Mouse (Mus musculus): ENCODE results near the gene Tiparp.
A peak's percentile ranks its signal among the peaks of the same experiment; 100 is the strongest.

Gene Tiparp

DNA sequence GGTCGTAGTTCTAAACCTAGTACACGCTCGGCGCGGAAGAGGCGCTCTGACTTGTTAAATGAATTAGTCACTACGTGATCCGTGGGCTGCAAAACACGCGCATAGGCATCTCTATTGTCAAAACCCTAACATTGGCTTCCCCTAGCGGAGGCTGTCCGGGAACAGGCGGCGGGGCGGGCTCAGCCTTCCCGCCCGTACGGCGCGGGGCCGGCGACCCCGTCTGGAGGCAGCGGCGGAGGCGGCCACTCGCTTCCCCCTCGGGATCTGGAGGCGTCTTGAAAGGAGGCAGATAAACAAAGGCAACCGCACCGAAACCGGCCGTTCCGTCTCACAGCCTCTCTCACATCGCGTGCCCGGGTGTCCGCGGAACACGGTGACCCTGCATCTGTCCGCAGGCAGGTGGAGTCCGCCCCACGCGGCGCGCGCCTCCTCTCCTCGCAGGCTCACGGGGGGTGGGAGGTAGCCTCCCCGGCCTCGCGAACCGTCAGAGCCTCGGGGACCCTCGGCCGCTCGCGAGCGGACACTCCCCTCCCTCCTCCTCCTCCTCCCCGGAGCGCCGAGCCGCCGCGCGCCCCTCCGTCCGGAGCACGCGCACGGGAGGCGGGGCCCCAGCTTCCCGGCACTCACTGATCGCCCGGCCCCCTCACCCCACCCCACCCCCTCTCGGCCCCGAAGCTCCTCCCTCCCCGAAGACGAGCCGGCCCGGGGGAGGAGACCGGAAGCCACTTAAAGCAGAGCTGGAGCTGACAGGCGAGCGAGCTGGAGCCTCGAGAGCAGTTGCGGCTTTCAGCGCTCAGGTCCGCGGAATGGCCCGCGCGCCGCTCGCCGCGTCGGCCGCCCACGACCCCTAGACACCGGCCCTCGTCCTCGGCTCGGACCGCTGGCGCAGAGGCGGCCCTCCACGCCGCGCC lies at the start of gene Tiparp:
TSS of gene Tiparp (plus strand) at position 720 of the 911 bp plus-strand sequence.
- DNase-seq: peak; percentile 84

DNA sequence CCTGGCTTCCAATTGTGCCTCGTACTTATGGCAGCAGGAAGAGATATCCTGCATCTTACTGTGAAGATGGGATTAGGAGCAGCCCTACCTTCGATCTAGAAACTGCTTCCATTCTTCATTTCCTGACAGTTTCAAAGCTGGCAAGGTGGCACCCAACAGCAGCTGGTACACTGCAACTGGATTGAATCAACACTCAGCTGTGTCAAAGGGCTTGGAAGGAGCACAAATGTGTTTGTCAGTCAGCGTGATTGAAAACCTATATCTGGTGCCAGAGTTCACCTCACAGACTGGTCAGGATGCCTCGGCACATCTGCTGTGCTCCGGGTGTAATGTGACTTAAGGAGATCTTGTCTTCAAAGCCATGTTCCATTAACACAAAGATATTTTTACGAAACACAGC lies 47.5 kb upstream of the Tiparp start:
- no peak for DNase-seq

DNA sequence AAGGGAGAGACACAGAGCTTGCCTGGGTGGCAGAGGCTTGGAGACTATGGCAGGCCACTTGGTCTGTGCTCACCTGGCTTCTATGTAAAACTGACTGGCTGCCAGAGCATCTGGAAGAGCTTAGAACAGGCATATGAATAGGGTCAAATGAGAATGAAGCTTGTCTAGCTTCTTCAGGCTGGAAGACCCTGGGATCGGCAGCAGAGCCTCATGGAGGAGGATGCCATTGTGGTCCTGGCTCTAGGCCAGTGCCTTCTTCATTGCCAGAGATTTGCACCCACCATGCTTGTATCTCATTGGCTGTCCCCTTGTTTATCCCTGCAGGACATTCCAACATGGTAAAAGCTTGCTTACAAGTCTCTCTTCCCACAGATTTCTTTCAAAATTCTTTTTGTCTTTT lies 45.9 kb upstream of the Tiparp start:
- DNase-seq: no peak

DNA sequence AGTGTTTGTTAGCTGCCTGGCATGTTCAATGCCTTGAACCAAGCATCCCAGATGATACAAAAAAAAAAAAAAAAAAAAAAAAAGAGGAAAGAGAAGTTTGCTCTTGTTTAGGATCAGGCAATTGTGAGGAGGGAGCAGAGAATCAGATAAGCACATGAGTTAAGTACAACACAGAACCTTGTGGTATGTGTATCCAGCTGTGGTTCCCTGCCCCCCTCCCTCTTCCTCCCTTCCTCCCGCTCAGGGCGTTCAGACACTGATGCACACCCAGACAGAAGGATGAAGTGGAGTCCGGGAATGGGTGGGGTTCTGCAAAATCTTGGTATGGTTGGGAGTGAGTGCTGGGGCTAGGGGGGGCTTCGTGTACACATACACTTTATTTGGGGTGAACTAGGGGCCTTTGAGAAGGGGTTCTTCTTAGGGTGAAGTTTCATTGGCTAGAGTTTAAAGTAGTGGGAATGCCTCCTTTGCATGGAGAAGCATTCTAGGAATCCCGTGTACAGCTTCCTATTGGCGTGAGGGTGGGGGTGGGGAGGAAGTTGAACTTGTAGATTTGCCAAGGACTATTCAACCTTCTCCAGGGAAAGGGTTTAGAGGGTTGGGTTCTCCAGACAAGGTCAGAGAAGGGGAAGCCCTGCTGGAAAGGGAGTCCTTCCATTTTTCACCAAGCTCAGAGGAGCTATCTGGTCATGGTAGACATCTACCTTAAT lies 45.4 kb upstream of the Tiparp start:
- no peak for DNase-seq

DNA sequence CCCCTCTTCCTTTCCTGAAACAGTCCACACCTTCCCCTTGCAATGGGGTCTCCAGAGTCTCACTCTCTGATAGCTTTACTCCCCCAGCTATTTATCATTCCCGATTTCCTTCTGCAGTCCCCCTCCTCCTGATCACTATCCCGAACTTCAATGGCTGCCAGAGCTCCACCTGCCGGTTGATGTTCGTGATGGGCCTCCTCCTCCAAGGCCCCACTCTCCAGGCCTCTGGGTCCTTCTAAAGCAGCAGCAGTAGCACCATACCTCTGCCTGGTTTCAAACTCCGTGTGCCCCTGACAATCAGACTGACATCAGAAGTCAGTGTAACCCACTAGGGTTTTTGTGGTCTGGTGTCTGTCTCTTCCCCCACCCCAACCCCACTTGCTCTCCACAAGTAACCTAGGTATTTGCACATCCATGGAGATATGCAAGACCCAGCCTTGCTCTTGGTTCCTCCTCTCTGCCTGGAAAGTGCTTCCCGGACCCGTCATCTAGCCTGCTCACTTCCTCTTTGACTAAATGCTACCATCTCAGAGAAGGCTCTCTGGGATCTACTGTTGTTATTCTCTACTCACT lies 44.0 kb upstream of the Tiparp start:
- DNase-seq: no peak

DNA sequence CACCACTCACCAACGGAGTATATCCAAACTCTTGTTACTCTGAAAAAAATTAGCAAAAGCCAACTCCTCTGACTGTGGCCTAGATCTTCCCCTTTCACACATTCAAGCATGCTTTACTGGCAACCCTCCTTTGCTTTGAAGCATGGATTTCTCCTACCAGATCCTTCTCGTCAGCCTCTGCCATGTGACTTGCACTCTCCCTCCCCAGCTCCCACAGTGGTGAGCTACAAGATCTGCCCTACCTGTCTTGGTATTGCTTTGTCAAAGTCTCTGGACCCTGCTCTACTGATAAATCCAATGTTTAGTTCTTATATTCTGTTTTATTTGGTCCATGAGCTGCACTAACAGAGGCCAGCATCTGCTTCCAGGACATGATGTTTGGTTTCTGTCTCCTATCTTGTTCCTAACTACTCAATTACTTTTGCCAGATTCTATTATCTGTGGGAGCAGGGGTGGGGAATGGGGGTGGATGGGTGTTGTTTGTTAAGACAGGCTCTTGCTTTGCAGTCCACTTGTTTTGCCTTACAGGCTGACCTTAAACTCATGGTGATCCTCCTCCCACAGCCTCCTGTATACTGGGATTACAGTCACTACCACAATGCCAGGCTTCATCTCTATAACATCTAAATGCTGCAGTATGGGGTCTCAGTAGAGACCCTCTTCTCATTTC lies 40.7 kb upstream of the Tiparp start:
- no peak for DNase-seq

DNA sequence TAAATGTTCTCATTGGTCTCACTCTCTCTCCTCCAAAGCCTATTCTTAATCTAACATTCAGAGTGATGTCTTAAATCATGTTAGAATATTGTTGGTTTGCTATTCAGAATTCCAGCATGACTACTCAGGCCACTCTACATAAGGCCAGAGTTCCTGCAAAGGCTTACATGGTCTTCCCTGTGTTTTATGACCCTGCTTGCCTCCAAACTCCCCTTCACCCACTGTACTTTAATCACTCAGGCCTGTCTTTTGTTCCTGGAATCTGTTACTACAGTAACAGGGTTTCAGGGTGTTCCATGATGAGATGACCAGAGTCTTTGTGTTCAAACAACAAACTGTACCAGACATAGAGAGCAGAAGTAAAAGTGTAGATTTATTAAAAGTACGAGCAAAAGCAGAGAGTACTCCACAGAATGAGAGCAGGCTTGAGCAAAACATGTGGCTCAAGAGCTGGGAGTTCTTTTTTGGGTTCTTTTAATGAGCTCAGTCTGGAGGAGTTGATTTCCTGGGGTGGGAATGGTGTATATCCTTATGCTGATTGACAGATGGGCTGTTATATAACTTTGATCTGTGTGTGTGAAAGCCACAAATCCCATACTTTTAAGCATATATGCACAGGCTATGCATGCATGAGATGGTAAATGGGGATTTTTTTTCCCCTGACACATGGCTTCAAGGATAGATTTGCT lies 39.5 kb upstream of the Tiparp start:
- no peak for DNase-seq

DNA sequence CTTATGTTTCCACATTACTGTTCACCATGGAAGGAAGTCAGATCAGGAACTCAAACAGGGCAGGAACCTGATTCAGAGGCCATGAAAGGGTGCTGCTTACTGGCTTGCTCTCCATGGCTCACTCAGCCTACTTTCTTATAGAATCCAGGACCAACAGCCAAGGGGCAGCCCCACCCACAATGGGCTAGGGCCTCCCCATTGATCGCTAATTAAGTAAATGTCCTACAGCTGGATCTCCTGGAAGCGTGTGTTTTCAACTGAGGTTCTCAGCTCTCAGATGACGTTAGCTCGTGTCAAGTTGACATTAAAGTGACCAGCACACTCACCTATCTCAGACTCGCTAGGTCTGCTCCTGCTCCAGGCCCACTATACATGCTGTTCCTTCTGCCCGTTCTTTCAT lies 38.6 kb upstream of the Tiparp start:
- DNase-seq: no peak

DNA sequence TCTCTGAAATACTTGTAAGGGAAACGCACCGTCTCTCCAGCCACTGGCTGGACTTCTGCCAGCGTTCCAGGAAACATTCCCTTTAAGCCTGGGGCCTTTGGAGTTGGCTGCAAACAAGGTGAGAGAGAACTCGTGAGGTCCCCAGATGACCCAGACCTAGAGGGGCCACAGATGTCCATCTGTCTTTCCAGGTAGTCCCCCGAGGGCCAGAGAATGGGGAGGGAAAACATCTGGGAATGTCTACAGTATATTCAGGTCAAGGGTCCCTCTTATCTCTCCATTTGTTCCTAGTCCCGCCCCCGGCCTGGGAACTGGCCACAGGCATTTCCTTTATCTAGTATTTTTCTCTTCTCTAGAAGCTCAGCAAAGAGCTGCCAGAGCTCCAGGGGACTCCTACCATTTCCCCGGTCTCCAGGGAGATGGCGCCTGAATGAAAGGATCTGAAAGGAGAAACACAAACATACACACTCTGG lies 33.9 kb upstream of the Tiparp start:
- no peak for DNase-seq

DNA sequence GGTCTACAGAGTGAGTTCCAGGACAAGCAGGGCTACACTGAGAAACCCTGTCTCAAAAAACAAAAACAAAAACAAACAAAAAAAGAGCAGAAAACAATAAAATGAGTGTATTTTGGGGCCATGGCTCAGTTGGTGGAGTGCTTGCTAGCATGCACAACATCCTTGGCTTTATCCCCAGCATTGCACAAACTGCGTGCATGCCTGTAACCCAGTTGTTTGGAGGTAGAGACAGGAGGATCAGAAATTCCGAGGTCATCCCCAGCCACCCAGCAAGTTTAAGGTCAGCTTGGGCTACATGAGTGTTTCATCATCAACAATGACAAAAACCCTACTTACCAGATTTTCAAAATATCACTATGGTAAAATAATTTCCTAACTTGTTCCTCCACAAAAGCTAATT lies 20.4 kb upstream of the Tiparp start:
- DNase-seq: no peak

DNA sequence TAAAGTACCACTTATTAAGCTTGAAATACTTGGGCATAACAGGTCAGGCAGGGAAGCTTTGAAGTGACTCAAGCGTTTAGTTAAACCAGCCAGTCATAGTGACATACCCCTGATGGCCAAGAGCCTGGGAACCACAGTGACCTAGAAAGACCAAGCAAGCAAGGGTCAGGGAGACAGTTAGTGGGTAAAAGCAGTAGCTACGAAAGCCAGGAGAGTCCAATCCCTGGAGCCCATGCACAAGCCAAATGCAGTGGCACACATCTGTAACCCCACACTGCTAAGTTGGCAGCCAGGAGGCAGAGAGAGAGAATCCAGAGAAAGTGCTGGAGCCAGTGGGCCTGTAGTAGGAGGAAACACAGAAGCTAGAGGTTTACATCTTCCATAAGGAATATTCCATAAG lies 17.6 kb upstream of the Tiparp start:
- DNase-seq: no peak

DNA sequence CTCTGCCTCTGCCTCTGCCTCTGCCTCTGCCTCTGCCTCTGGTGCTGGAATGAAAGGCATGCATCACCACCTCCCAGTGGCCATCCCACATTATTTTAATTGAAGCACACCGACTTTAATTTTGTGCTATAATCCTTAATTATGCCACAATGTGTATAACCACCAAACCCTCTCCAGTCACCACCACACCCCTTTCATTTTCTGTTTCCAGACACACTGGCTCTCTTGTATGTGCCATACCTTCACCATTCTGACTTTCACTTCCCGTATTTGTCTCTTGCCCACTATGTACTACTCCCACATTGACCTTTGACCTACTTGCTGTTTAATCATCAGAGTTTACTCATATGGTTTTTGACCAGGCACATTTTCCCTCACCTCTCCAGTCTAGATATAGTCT lies 12.5 kb upstream of the Tiparp start:
- DNase-seq: no peak

DNA sequence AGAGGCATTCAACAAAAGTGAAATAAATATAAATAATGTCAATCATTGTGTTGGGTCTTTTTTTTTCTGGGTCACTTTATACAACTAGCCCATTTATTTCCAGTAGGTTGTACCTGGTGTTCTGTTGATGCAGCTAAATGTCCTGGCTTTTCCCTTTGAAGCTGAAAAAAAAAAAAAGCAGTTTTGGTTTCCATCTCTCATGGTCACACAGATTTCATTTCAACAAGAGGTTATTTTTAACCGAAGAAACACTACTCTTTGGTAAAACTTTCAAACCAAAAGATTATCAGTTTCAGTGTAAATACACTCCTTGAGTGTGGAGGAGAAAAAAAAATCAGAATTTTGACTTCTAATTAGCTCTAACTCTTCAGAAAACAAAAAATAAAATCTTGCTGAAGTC lies 11.7 kb upstream of the Tiparp start:
- DNase-seq: no peak

DNA sequence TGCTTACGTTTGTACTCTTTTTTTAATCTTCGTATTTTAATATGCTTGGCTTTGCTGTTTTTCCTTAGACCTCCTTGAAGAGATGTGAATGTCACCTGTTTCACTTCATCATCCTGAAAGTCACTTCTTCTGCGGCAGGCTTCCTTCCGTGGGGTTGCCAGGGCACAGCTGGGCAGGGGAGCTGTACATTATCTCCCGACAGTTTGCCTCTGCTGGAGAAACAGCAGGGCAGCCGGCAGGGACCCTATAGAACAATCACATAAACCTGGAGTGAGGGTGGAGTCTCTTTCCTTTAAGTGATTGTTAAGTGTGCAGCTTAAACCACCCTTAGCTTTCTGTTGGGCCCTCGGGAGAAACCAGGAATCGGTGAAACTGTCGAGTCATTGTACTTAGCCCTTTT lies 11.1 kb upstream of the Tiparp start:
- no peak for DNase-seq

DNA sequence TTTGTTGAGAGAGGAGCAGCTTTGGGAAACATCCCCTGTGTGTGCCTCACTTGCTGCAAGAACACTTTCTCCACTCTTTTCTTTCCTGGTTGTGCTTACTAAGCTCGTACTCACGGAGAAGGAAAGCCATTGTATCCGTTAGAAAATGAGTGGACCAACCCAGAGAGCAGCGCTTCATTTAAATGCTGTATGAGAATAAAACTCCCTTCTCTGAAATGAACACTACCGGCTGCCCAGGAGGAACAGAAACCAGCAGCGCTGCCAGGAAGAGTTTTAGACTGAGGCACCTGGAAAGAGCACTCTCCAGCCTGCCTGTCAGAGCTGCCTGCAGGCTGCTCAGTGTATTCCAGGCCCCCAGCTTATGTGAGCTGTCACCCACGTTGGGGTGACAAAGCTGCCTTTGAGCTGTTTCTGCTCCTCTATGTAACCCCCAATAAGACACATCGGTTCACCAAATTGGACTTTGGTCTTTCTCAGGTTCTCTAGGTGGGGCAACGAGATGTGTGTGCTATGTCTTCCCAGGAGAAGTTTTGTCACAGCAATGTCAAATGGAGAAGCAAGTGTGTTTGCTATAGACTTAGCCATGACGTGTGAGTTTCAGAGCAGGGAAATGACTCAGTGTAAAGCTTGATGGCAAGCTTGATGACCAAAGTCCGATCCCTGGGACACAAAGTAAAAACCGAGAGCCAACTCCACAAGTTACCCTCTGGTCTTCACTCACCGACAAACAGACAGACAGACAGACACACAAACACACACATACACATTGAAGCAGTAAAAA lies 10.3 kb upstream of the Tiparp start:
- DNase-seq: no peak

DNA sequence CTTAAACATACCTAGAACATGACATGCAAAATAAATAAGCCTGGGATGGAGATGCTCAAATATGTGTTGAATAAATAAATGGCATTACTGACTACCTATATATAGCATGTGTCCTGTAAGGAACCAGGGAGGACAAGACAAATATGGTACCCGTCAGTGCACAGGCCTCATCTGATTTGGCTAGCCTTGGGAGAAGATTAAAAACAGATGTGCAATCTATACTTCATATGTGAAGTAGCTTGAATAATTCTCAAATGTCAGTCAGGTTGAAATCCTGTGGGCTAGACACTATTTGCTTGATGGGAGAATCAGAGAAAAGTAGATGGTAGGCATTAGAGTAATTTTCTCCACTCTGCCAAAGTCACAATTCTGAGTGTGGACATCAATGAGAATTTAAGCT lies 6.8 kb upstream of the Tiparp start:
- DNase-seq: no peak

DNA sequence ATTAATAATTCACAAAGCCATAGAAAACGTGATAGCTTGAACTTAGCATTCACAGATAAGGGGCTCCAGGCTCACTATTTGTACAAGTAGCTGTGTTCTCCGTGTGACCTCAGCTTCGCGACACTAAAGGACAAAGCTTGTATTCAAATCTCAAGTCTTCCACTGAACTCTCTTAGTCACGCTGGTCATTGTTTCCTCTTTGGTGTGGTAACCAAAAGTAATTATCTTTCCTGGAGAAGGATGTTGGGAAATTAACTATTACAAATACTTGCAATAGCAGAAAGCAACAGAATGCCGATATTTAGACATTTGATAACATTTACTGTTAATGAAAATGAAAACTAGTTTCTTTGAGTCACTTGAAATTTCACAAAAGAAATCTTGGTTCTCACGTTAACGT lies 4.8 kb upstream of the Tiparp start:
- DNase-seq: no peak

DNA sequence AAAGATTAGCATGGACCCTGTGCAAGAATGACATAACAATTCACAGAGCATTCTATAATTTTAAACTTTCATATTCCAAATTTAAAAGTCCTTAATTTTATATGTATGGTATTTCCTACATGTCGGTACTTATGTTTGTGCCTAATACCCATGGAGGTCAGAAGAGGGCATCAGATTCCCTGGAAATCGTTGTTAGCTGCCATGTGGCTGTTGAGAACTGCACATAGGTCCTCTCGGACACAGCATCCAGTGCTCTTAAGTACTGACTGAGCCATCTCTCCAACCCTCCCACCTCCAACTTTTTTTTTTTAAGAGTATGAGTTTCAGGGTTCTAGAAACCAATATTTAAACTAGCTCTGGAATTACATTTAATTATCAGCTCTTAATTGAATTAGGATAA lies 2.5 kb upstream of the Tiparp start:
- DNase-seq: no peak

DNA sequence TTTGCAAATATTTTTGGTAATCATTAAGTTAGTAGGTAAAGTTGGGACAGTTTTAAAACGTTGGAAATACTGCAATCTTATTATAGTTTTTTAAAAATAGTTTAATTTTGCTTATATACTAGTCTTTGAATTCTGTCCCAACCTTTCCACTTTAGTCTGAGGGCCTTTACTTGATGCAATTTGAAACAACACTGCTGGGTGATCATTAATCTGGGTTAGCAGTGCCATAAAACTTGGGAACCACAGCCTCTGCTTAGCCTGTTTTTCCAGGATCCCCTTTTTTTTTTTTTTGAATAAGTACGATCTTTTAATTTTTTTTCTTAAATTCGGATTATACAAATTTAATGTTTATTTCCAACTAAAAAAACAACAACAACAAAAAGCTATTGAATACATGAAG lies 1.0 kb upstream of the Tiparp start:
- DNase-seq: no peak

DNA sequence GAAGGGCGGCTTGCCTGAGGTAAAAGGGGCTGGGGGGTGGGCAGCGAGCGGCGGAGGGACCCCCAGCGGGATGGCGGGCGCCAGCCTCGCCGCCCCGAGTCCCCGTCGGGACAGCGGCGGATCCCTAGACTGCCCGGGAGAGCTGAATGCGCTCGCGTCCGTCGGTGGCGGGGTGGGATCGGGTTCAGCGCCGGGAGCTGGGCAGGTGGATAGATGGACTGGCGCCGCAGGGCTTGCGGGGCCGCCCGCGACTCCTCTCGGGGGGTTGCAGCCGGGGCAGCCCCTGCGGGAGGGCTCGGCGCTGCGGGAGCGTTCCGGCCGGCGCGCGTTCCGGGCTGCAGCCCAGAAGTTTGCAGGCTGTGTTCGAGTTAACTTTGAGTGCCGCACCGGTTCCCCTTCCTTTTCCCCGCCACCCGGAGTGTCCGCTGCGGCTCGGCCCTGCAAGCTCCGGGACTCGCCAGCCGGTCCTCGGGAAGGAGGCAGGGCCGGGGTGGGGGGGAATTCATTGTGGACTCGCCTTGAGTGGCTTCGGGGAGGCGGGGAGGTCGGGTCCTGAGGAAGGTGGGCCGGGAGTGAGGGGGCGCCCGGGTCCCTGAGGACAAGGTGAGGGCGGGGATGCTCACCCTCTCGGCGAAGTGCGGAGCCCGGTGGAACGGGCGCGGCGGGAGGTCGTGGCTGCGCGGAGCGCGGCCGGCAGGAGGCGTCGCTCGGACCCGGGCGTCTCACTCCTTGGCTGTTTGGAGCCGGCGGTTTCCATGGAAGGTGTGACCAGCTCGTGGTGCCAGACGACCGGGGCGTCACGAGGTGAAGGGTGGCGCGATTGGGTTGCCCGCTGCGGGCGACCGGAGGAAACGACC lies 632 bp downstream of the Tiparp start:
- peak; percentile 61 for DNase-seq

All from cerebellum, adult 11 months (tissue).